Mouse (Mus musculus): ENCODE measurements around the gene Ppox.

DNA sequence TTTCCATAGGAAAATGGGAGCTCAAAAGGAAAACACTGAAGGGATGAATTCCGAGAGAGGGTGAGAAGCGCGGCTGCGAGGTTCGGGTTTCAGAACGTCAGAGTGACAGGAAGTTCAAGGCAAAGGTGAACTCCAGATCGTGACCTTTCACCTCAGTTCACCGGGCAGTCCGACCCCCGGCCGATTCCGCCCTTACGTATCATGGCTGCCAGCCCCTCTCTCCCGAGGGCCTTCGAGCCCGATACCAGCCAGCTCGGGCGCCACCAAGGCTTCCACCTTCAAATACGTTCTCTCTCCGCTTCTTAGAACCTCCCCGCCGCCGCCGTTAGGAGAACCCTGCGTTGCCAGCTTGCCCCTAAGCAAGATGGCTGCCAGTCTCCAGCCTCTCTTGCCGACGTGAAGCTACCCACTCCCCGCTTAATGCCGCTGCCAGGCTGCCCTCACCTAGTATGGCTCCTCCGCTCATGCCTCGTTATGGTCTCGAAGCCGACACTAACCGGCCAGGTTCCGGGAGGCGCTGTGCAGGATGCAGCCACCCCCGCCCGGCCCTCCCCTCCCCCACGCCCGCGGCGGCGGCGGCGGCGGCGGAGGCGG lies 48.0 kb upstream of the Ppox start, which contains the start of gene Dedd:
- TF ChIP-seq CTCF (IDR thresholded peaks at IDR 0.05; ENCODE audit: borderline replicate concordance, insufficient read depth, low read length) = no peak
- peak; percentile 36; the same call in 1 of the 2 replicates for TF ChIP-seq POLR2A (IDR thresholded peaks at IDR 0.05; ENCODE audit: low read depth, low read length)

Data from embryonic fibroblast, embryonic 13.5 days (primary cell).